Mouse (Mus musculus) limb, embryonic 14.5 days (tissue): Measurements from ENCODE around the gene Nt5c. TPM values are rescaled to one million over a fixed set of nuclear protein-coding genes. Genes with fewer than 3 reads are reported as not detected.
"Not testable (repeated sequence)": the region's sequence is repeated elsewhere in the genome, so short reads cannot be mapped to it uniquely, and the experiment has no call there.

Source experiments
- ATAC-seq: fragments of 200-750 bp; cut with Nextera tagmentation; 2 replicates; pipeline ENCODE4 v1.8.0; 2017; ENCODE audit warnings: low read depth, moderate number of reproducible peaks, moderate TSS enrichment; ENCODE audit not compliant: low FRiP score
- DNase-seq: peaks from one replicate; pipeline ENCODE4 v3.0.0-alpha.2; 2015; ENCODE audit warnings: low spot score
- H3K27ac ChIP-seq: fragments of 300-500 bp; sonication (generic); replicated peaks from 2 replicates; pipeline ENCODE4 v1.5.1; 2014; ENCODE audit warnings: low read depth, mild to moderate bottlenecking, low read length, moderate library complexity, mixed read lengths
- H3K27me3 ChIP-seq: fragments of 300-500 bp; sonication (generic); 2 replicates; pipeline ENCODE4 v1.6.1; 2014; ENCODE audit warnings: low read length, mixed read lengths; ENCODE audit not compliant: control insufficient read depth, insufficient read depth
- H3K36me3 ChIP-seq: fragments of 300-500 bp; sonication (generic); 2 replicates; pipeline ENCODE4 v1.6.1; 2014; ENCODE audit warnings: mild to moderate bottlenecking, low read length, moderate library complexity, mixed read lengths; ENCODE audit not compliant: control insufficient read depth, insufficient read depth
- H3K4me1 ChIP-seq: fragments of 300-500 bp; sonication (generic); 2 replicates; pipeline ENCODE4 v1.6.1; 2014; ENCODE audit warnings: antibody characterized with exemption, low read length, mixed read lengths; ENCODE audit not compliant: control insufficient read depth, insufficient read depth
- H3K4me2 ChIP-seq: fragments of 300-500 bp; sonication (generic); replicated peaks from 2 replicates; pipeline ENCODE4 v1.6.1; 2014; ENCODE audit warnings: low read depth, mild to moderate bottlenecking, low read length, moderate library complexity; ENCODE audit not compliant: severe bottlenecking
- H3K4me3 ChIP-seq: fragments of 300-500 bp; sonication (generic); replicated peaks from 2 replicates; pipeline ENCODE4 v1.5.1; 2014; ENCODE audit warnings: low read length
- H3K9ac ChIP-seq: fragments of 300-500 bp; sonication (generic); 2 replicates; pipeline ENCODE4 v1.6.1; 2014; ENCODE audit warnings: mild to moderate bottlenecking, low read depth, low read length, moderate library complexity; ENCODE audit not compliant: severe bottlenecking
- H3K9me3 ChIP-seq: fragments of 300-500 bp; sonication (generic); 2 replicates; pipeline ENCODE4 v1.6.1; 2016; ENCODE audit warnings: low read length; ENCODE audit not compliant: control insufficient read depth
- POLR2A ChIP-seq: fragments of 200-500 bp; IDR thresholded peaks from 2 replicates; pipeline ENCODE4 v1.8.0; 2012; ENCODE audit warnings: inconsistent platforms, mild to moderate bottlenecking, moderate library complexity, borderline replicate concordance; ENCODE audit not compliant: insufficient read depth, insufficient read length; ENCODE audit errors: extremely low read depth
- WGBS: fragments of 180-500 bp; shearing (Covaris S2); extraction: QIAGEN DNeasy Blood & Tissue Kit; methylation state at CpG from one replicate; pipeline ENCODE4 v1.1.7; 2014; 5-methylcytosine and 5-hydroxymethylcytosine counted together
- polyA plus RNA-seq, 2 experiments: library from polyadenylated mRNA; depleted of rRNA in 1 of 2; stranded (reverse) in 1 of 2; unstranded in 1 of 2; fragments of >200 nt; fragmentation: Nextera tagmentation in 1 of 2; extraction: Ambion mirVana in 1 of 2; gene quantifications; 2 replicates each; pipeline versions ENCODE4 v1.2.1 to v1.2.3; 2012 to 2014

Gene Nt5c
- polyA plus RNA-seq, 2 experiments, result 55.4 to 76.6 TPM

DNA sequence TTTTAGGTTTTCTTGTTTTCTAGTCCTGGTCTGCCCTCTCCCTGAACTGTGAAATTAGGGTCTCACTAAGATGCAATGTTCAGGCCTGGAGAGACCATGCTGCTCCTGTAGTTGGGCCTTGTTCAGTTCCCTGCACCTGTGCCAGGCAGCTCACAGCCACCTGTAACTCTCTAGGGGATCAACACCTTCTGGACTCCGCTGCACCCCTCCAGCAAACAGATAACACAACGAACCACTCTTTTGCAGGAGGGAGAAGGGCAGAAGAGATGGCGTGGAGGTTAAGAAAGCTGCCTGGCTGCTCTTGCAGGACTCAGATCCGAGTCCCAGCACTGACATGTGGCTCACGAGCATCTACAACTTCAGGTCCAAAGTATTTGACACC is 18.8 kb upstream of the Nt5c start:
- H3K9me3 ChIP-seq, result no peaks in the 10 kb centered on the region
- H3K9ac ChIP-seq, result 0 out of 2 replicates have a peak overlapping the region, but pooled peaks have one; percentile 31
- H3K27me3 ChIP-seq, result no peaks in the 10 kb centered on the region
- no peak for ATAC-seq
- H3K4me2 ChIP-seq, result 0 out of 2 replicates have a peak overlapping the region, but pooled peaks have one; percentile 81
- TF ChIP-seq POLR2A, result no peak
- no peaks in the 10 kb centered on the region for H3K36me3 ChIP-seq
- 0 out of 2 replicates have a peak overlapping the region, but pooled peaks have one; percentile 19 for H3K27ac ChIP-seq
- H3K4me1 ChIP-seq, result peaks cover 32% of the 10 kb centered on the region
- DNase-seq, result no peak
- WGBS, result 48% methylated on average over 5 of the region's 5 CpGs
- 0 out of 2 replicates have a peak overlapping the region, but pooled peaks have one; percentile 1 for H3K4me3 ChIP-seq

DNA sequence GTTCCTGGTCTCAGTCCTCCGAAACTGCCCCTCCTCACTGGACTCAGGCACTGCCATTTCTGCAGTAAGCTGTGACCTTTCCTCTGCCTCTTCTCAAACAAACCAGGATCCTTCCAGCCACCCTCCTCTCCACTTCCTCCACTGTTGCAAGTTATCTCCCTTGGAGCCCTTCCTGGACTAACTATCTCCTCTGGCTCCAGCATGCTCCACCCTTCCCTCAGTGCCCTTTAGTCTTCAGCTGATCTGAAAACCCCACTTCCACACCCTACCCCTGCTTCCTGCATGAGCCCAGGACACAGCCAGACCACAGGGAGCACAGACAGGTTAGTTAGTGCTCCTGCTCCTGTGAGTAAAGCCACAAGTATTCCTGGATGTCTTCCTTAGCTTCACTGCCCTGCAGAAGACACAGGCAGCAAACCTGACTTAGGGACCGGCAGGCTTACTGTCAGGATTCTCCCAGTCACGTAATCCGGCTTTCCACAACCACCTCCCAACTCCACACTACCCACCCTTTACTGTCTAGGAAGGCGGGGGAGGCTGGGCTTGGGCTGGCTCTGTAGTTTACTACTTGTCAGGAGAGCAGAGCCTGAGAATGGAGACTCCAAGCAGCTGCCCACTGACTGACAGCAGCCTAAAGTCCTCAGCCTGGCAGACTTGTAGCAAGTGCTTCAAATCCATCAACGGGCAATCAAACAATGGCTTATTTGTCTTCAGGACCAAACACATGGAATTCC is 18.3 kb upstream of the Nt5c start:
- Histone ChIP-seq H3K27ac (0 out of 2 replicates have a peak overlapping the region, but pooled peaks have one; percentile 19), H3K4me3 (0 out of 2 replicates have a peak overlapping the region, but pooled peaks have one; percentile 1), H3K9ac (0 out of 2 replicates have a peak overlapping the region, but pooled peaks have one; percentile 31), H3K36me3 (no peaks in the 10 kb centered on the region), H3K9me3 (no peaks in the 10 kb centered on the region), H3K4me1 (peaks cover 32% of the 10 kb centered on the region), H3K27me3 (no peaks in the 10 kb centered on the region), H3K4me2 (peak overlapping the region; percentile 23; the same call in 1 of the 2 replicates)
- 44% methylated on average over 6 of the region's 6 CpGs for WGBS
- ATAC-seq (no peak), DNase-seq (no peak)
- TF ChIP-seq POLR2A, result no peak

DNA sequence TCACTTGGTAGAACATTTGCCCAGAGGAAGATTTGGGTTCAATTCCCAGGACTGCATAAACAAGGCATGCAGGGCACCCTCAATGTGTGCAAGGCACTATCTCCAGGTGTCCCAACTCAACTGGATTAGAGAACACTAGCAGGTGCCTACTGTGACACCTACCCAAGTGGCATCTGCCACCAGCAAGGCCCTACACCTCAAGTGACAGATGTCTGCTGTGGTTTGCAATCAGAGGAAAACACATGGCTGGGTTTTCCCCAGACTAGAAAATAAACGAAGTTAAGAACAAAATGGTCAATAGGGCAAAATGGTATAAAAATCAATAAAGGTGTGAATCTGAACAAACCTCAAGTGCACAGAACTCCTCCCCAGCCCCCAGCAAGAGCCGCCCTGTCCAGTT is 16.4 kb upstream of the Nt5c start:
- 82% methylated on average over 2 of the region's 2 CpGs for WGBS
- Histone ChIP-seq H3K4me2 (no peak overlapping the region), H3K9ac (no peak overlapping the region), H3K27me3 (no peaks in the 10 kb centered on the region), H3K9me3 (no peaks in the 10 kb centered on the region), H3K4me3 (no peak overlapping the region), H3K36me3 (peaks cover 3% of the 10 kb centered on the region; the same call in 1 of the 2 replicates), H3K4me1 (peaks cover 32% of the 10 kb centered on the region), H3K27ac (no peak overlapping the region)
- no peak for ATAC-seq
- TF ChIP-seq POLR2A, result no peak
- no peak for DNase-seq

- H3K4me2 ChIP-seq, result no peak overlapping the region
- H3K9me3 ChIP-seq, result no peaks in the 10 kb centered on the region
- no peak for TF ChIP-seq POLR2A
- H3K27ac ChIP-seq, result no peak overlapping the region
- 78% methylated on average over 3 of the region's 3 CpGs for WGBS
- ATAC-seq (no peak), DNase-seq (no peak)
- H3K4me1 ChIP-seq, result peaks cover 18% of the 10 kb centered on the region
- no peaks in the 10 kb centered on the region for H3K27me3 ChIP-seq
- H3K4me3 ChIP-seq, result no peak overlapping the region
- peaks cover 15% of the 10 kb centered on the region for H3K36me3 ChIP-seq
- H3K9ac ChIP-seq, result no peak overlapping the region
These were observed 14.9 kb upstream of the Nt5c start for GRCm38 (mm10) chr11:115506586-115506985.

- no peak for TF ChIP-seq POLR2A
- WGBS, result 87% methylated on average over 6 of the region's 6 CpGs
- no peak overlapping the region for H3K27ac ChIP-seq
- no peaks in the 10 kb centered on the region for H3K9me3 ChIP-seq
- no peak overlapping the region for H3K9ac ChIP-seq
- no peaks in the 10 kb centered on the region for H3K4me1 ChIP-seq
- H3K36me3 ChIP-seq, result peaks cover 53% of the 10 kb centered on the region
- no peak overlapping the region for H3K4me2 ChIP-seq
- no peak for DNase-seq
- H3K4me3 ChIP-seq, result no peak overlapping the region
- no peaks in the 10 kb centered on the region for H3K27me3 ChIP-seq
- no peak for ATAC-seq
These were observed 11.0 kb upstream of the Nt5c start for GRCm38 (mm10) chr11:115502636-115503035.

DNA sequence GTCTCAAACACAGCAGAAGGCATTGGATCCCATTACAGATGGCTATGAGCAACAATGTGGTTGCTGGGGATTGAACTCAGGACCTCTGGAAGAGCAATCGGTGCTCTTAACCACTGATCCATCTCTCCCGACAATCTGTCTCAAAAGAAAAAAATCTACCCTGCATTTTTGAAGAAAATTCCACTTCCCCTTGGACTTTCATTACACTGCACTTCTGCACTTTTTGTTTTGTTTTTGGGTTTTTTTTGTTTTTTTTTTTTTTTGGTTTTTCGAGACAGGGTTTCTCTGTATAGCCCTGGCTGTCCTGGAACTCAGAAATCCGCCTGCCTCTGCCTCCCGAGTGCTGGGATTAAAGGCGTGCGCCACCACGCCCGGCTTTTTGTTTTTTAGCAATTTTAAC is 4.9 kb upstream of the Nt5c start:
- DNase-seq, H3K9ac ChIP-seq, H3K4me3 ChIP-seq, H3K4me2 ChIP-seq, H3K4me1 ChIP-seq, H3K27me3 ChIP-seq, H3K27ac ChIP-seq, H3K9me3 ChIP-seq, ATAC-seq: not testable (repeated sequence)
- peaks cover 47% of the 10 kb centered on the region for H3K36me3 ChIP-seq
- WGBS, result 92% methylated on average over 9 of the region's 9 CpGs
